Mouse (Mus musculus) MEL-GATA-1-ER (cell line): ENCODE data around the gene Vta1.

Source experiments
- DNase-seq: peaks from one replicate; pipeline ENCODE4 v3.0.0-alpha.2; 2012; ENCODE audit warnings: low read depth; ENCODE audit errors: extremely low read depth

Gene Vta1

DNA sequence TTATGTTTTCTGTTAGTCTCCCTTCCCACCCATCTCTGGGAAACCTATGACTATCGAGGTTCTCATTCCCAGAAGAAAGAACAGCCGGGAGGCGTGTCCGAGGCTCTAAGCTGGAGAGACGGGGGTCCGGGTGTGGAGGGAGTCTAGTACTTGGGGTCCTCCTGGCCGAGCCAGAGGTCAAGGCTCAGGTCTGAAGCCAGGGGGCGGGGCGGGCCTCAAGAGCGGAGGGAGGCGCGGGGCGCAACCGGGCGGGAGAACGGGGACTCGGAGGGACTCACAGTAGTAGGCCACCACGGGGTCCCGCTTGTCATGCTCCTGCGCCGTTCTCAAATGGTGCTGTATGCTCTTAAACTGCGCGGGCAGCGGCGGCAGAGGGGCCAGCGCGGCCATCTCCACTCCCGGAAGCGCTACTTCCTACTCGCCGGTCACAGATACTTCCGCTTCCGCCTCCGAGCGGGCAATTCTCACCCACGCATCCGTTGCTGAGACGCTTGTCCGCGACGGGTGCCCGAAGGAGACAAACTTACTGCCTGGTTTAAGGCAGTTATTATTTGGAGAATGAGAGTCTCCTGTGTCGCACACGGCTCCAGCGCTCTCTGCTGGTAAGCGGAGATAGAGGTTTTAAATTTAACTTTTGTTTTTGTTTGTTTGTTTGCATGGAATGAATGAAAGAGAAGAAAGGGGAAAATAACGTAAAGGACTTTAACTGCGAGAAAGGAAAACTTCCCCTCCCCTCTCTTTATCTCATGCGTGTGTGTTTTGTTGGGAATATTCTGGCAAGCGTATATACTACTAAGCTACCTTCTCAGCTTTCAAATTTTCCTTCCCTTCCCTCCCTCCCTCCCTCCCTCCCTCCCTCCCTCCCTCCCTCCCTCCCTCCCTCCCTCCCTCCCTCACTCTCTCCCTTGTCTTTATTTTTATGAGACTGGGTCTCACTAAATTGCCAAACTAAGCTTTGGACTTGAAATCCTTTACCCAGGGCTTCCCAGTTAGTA lies at the start of gene Vta1, which contains the start of gene Nmbr:
Vta1 (minus strand) TSS at position 489 of the 995 bp plus-strand sequence.
Nmbr (plus strand) TSS at position 520 of the 995 bp plus-strand sequence.
- peak; percentile 85 for DNase-seq

DNA sequence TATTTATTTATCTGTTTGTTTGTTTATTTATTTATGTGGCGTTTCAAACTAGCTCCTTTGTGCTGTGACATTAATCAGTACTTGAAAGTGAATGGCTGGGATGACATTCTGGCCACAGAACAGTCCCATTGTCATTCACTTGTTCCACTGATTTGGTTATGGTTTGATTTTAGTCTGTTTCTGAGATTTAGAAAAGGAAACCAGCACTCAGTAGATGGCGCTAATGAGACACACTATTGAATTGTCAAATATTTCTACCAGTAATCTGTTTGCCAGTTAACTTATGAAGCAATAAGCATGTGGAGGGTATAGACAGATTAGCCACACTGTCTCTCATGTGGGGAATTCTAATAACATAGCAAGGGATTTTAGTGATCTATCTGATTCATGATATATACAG lies 28.9 kb upstream of the Vta1 start:
- peak; percentile 39 for DNase-seq

DNA sequence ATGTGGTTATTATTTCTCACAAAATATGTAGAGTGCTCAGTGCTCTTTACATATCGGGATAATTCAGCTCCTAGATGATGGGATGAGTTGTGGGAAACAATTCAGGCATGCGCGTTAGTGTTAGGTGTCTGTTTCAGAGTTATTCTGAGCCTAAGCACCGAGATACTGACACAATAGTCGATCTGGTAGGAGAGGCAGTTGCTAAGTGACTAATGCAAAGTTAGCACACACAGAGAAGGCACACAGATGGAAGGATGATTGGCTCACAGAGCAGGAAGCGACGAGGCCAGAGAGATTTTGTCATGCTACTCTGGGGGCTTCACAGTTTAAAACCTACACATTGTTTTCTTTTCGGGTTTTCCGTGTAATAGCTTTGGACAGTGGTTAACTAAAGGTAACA lies 20.3 kb upstream of the Vta1 start:
- no peak for DNase-seq

DNA sequence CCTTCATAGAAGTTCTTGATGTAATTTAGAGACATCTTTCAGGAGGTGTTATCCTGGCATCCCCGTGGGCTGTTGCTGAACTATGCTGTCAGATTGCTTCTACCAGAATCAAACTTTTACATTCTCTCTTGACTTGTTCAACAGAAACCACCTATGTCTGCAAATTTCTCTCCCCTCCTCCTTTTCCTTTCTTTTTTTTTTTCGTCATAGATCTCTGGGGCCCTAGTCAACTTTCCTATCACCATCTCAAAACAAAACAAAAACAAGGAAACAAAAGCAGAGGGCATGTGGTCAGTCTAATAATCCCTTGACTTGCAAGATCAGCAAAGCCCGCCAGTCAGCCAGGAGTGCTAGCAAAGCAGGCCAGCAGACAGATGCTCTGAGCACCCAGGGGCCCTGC lies 12.8 kb upstream of the Vta1 start, which contains the start of gene Gje1:
Gje1 (minus strand) TSS at position 101 of the 400 bp plus-strand sequence.
- DNase-seq: no peak

DNA sequence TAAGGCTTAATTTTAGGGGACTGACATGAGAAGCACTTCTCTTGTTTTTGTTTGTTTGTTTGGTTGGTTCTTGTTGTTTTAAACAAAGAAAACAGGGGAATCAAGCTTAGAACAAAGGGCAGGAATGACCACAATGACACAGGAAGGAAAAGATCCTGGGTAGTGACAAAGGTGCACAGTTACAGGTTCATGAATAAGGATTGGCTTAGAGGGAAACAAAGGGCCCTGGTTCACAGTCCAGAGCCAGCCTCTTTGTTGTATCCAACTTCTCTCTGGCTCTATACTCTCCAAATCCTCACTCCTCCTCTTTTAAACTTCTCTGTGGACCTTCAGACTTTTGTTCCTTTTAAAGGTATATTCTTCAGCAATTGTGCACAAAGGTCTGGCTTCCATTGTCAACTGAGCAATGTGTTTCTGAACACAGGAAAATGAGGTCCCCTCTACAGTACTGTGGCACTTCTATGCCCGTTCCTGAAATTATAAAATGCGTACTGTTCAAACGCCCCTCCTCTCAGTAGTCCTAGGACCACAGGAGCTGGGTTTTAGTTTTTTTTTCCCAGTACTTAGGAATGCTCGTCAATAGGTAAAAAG lies 1.4 kb downstream of the Vta1 start:
- DNase-seq: no peak

DNA sequence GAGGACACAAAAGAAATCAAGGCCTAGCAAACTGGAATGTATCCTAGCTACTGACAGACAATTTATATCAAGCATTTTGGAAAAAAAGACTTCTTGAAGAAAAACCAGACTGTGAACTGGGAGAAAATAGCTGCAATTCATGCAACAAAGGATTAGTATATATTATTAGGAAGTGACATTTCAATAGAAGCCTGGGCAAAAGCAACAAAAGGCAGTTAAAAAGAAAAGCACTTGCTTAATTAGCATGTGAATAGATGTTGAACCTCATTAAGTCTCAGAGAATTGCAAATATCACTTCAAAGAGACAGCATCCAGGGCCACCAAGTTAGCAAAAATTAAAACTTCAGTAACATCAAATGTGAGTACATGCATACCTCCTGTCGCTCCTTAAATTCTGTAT lies 2.1 kb downstream of the Vta1 start:
- DNase-seq: no peak

DNA sequence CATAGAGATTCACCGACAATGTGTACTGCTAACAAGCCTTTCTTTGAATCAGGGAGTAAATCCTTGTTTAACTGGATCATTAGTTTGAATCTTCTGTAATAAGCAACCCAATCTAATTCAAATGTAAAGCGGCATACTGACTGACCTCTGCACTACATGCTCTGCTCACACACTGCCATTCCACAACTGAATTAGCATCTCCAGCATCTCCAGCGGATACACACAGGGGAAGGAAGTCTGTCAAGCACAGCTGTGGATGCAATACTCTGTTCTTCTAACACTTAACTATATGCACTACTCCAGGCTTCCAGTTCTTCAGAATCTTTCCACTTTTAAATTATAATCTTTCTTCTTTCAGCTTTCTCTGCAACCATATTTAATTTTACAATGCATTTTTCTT lies 15.0 kb downstream of the Vta1 start:
- no peak for DNase-seq

DNA sequence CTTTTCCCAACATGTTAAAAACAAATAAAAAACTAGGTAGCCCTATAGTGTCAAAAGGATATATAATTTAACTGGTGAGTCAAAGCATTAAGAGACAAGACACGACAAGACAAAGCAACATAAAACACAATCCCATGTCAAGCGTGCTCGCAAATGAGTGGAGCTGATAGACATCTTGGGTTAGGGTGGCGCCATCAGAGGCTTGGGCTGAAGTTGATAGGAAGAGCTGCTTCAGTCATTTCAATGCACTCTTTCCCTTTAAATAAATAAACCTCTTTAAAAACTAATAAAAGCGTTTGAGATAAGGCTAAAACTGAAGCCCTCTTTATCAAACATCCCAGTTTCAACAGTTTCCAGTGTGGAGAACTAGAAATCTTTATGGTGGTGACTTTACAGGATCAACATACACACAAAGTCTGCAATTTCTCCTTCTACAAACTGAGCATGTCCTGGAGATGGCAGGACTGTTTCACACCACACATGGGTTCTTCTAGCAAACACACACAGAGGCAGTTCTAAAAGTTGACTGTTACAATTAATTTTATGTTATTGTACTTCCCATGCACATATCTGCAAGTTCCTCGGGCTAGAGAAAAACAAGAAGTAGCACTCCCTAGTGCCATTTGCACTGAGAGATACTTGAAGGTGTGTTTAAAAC lies 16.4 kb downstream of the Vta1 start:
- DNase-seq: no peak

DNA sequence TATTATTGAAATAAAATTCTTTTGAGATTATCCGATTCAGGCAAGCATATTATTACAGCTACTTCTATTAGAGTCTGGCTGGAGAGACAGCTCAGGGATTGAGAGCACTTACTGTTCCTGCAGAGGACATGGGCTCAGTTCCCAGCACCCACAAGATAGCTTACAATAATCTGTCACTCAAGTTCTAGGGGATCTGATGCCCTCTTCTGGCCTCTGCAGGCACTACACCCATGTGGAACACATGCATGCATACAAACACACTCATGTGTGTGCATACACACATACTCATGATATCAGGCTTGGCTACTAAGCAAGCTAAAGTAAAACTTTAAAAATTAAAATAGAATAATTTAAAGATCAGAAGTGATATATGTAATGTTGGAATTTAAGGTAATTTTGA lies 19.7 kb downstream of the Vta1 start:
- DNase-seq: no peak

DNA sequence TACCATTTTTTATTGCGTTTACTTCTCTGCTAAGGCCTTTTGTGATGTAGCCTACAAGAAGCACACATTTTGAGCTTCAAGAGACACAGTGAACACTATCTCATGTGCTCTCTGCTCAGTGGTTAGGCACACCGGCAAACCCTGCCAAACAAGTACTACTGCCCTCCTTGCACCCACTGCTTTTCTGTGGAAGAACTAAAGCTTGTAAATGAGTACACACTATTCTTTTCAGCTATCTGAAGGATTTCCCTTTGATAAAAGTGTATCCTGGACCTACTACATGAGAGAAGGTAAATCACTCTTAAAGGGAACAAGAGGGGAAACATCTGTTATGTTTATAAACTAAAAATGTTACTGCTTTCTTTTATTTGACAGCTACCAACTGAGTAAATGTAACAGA lies 39.2 kb downstream of the Vta1 start:
- DNase-seq: no peak

DNA sequence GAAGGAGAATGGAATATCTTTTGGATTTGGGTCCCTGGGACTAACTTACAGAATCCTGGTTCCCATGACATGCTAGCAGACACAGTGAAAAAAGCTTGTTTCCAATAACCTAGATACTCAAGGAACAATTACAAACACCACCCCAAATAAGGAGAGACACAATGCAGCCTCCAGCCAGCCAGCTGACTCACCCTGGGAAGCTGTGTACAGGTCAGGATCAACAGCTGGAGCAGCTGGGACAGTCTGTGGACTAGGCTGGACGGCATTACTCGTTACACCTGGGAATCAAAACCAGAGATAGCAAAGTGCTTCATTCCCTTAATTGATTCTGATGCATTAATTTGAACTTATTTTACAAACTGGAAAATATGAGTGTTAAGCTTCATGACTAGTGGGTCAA lies 44.5 kb downstream of the Vta1 start:
- DNase-seq: no peak

DNA sequence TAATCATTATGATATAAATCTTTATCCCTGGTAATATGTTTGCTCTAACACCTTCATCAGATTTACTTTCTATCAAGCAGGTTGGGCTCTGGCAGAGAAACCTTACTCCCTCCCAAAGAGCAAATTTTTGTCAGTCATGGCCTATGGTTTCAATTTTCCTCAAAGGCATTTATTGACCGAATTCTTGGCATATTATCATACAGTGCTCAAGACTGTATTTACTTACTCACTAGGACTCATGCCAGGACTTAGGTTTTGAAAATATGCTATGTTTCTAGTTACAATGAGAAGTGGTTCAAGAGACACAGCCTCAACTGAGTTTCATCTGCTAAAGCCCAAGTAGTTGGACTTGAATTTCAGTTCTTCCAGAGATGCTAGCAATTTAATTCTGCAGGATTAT lies 65.7 kb downstream of the Vta1 start:
- no peak for DNase-seq

DNA sequence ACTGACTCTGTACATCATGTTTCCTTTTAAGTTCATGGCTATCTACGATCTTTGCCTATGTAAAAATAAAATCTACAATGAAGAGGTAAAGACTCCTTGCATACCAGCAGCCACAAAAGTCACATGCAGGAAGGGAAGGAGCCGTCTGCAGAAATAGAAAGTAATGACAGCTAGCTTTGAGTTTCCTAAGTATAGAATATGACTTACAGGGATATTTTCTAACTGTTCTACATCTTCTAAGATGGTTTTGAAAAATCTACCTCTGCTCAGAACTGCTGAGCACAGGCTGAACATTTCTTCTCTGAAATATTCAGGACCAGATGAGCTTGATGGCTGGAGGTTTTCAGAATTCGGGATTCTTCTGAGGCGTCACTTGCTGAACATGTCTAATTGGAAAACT lies 66.3 kb downstream of the Vta1 start:
- DNase-seq: no peak

DNA sequence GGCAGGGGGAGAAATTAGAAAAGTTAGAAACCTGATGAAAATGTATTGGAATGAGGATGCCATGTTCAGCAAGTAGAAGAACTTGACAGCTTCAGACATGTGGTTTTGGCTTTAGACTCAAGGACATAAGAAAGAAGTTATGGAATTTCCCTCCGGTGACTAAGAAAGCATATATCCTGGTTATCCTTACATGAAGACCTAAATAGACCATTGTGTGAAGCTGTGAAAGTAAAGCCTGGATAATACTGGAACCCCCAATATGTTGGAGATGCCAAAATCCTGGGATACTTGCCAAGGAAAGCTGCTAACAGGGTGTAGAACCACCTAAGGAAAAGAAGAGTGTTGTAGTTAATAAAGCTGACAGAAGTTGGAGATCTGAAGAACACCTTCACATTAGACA lies 79.7 kb downstream of the Vta1 start:
- no peak for DNase-seq

DNA sequence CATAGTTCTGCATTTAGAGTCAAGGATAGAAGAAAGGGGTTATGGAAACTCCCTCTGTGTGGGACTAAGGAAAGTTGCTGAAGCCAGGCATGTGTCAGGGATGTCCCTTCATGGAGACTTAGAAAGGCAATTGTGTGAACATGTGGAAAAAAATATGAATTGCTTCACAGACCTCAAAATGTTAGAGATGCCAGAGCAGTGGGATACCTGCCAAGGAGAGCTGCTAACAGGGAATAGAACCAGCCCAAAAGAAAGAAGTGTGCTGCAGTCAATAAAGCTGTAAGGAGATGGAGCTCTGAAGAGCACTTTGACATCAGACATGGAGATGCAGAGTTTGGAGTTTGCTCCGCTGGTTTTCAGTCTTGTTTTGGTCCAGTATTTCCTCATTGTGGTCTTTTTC lies 86.2 kb downstream of the Vta1 start:
- DNase-seq: no peak

DNA sequence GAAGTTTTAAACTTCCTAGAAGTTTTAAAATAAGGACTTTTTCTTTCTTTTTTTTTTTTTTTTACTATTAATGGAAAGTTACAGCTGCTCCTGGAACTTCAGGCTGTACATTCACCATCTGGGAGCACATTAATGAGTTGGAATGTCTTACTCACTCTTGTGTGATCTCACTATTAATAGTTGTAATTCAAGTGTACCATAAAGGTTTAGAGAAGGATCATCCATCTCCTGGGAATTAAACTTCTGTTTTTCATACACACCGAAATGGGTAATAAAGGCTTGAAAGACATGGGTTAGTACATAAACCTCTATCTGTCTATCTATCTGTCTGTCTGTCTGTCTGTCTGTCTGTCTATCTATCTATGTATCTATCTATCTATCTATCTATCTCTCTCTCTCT lies 87.1 kb downstream of the Vta1 start:
- DNase-seq: no peak

DNA sequence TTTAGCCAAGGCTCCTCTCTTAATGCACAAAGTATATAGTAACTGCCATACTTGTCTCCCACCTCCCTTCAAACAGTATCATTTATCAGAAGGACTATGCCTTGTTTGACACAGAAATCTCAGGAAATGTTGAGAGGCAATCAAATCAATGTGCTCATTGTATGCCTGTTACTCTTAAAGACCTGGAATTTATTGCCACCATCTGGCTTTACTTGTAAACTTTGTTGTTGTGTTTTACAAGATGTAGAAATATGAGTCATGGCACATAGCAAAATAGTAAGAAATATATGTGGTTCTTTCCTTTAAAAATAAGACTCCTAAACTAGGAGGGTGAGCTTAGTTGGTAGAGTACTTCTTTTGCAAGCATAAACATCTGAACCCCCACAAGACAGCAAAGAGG lies 89.9 kb downstream of the Vta1 start:
- DNase-seq: no peak

DNA sequence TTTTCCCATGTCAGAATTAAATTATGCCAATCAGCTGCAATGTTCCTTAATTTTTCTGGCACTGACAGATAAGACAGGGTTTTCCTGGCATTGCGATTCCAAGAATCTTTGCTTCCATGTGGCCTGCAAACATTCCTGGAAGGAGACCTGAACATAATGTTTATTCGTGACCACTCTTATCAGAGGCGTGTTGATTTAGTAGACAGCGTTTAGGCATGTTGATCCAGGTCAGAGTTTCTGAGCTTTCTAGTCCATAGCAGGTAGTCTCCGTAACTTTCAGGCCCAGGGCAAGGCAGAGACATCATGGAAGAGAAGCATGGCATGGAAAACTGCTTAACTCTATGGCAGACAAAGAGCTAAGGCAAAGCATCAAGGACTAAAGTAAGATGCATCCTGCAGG lies 97.8 kb downstream of the Vta1 start:
- DNase-seq: no peak
